ENCODE assay signal across 21 mouse cellular contexts in the genomic region with DNA sequence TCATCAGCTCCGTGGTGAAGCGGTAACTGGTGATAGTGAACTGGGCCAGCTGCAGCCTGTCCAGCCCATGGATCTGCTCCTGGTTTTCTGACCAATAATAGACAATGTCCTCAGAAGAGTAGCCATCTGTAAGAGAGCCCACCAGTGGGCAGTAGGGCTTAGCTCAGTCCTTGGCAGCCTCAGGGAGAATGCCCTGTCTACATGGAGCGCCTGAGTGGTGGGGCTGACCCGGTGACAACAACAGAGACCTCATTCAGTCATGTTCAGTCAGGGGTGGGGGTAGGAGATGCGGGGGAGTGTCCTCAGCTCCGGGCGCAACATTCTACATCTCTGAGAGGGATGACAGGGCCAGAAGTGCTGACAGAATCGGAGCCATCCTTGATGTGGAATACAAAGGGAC. TPM values are rescaled to one million over a fixed set of nuclear protein-coding genes. Genes with fewer than 3 reads are reported as not detected.
DNase-seq lines count a peak whose midpoint lies in the region.
"Had no signal": no experiment of that assay in that cellular context is flagged by ENCODE, and none has a peak within 500 bp of the region (broad histone marks: within the 10 kb centered on the region; RNA-seq: fewer than 3 reads in every experiment).

No protein-coding gene starts in this region.

- DNase-seq in layer of hippocampus, adult 9-11 months, result peak; percentile 33
- no peak for DNase-seq in layer of hippocampus, postnatal 14 days (ENCODE audit: low spot score in 2 of 2)
- DNase-seq in retina, postnatal 1 day, result peak; percentile 84
- no peak for DNase-seq in retina, embryonic 14.5 days (ENCODE audit: low spot score)
- DNase-seq in Muller cell, postnatal 12 days (ENCODE audit: inconsistent ontology term), result peak; percentile 26
- peak; percentile 70 for DNase-seq in brain, adult 2 months (ENCODE audit: low read depth, low spot score)
- DNase-seq in spleen, postnatal 14 days (ENCODE audit: low spot score in 2 of 2), result no peak
- DNase-seq in kidney, adult 9 months, result no peak
- DNase-seq: adrenal gland, adult 2 months; adrenal gland, adult 8-10 months; adrenal gland, postnatal 10 days; adrenal gland, postnatal 14 days; adrenal gland, postnatal 25 days; adrenal gland, postnatal 36 days; B cell, adult 2 months; cerebellum, adult 11 months; cerebellum, adult 11-12 months; cerebellum, adult 18-20 months; cerebellum, adult 2 months had no signal

RNA-seq across cellular contexts. Expression of a gene that starts 10.7 kb away (rescaled TPM):
- total RNA-seq in layer of hippocampus, postnatal 14 days (2021), result 10 to 100 TPM; 10.4 to 14.9 TPM
- total RNA-seq: adrenal gland, adult 2 months; adrenal gland, postnatal 25 days; ES-E14; G1E had no signal

RNA-seq across cellular contexts. Expression of a gene that starts 21.8 kb away (rescaled TPM):
- 10 to 100 TPM in 1 of 2 experiments, 1 to 10 TPM in 1; 9.6 to 11.5 TPM for total RNA-seq in layer of hippocampus, postnatal 14 days (2021)

RNA-seq across cellular contexts. Expression of a gene that starts 26.0 kb away (rescaled TPM):
- total RNA-seq in layer of hippocampus, postnatal 14 days (2021), result 100 to 1,000 TPM; 148 to 158 TPM

Comparison
In these comparisons a context has a peak if more than half of its experiments do, and no peak if none do; other contexts are left out.
1. DNase-seq: peak in layer of hippocampus, adult 9-11 months (single experiment), retina, postnatal 1 day (single experiment), Muller cell, postnatal 12 days (single experiment) and brain, adult 2 months (single experiment); none in layer of hippocampus, postnatal 14 days (0 of 2), retina, embryonic 14.5 days (single experiment), spleen, postnatal 14 days (0 of 2) and kidney, adult 9 months (single experiment).